Mouse (Mus musculus) kidney, adult 2 months (tissue): ENCODE data around the gene Slc7a15.

ENCODE experiments used
- CTCF ChIP-seq: fragments of 200-500 bp; conservative IDR thresholded peaks from 2 replicates; pipeline ENCODE4 v1.5.1; 2011; ENCODE audit warnings: low read depth, mild to moderate bottlenecking, control low read depth, low read length, moderate library complexity, mixed read lengths; ENCODE audit not compliant: insufficient read depth, insufficient read length
- POLR2A ChIP-seq: fragments of 200-500 bp; IDR thresholded peaks from one replicate; pipeline ENCODE4 v1.6.1; 2011; ENCODE audit warnings: low read depth, low read length, control low read depth

- TF ChIP-seq CTCF (no peak), POLR2A (no peak)
These were observed 113.6 kb downstream of the Slc7a15 start for GRCm38 (mm10) chr12:8485247-8485646.
